Mouse (Mus musculus): ENCODE data around the gene Dmrt2. TPM values are rescaled to one million over a fixed set of nuclear protein-coding genes. Genes with fewer than 3 reads are reported as not detected.

Gene Dmrt2
- polyA plus RNA-seq, 1 experiment = 0.11 TPM

GRCm38 (mm10) chr19:25674744-25675143 is 2.5 kb downstream of the Dmrt2 start:
- Histone ChIP-seq H3K27me3 (replicated peaks) (peaks cover 75% of the 10 kb centered on the region), H3K36me3 (replicated peaks; ENCODE audit: low read length) (no peaks in the 10 kb centered on the region)

GRCm38 (mm10) chr19:25675866-25676440 is 3.7 kb downstream of the Dmrt2 start:
- TF ChIP-seq GATA1 (IDR thresholded peaks at IDR 0.05; ENCODE audit: borderline replicate concordance, low read length) (no peak), FLI1 (IDR thresholded peaks at IDR 0.05; ENCODE audit: low read length) (no peak)
- Histone ChIP-seq H3K27me3 (replicated peaks) (peaks cover 63% of the 10 kb centered on the region), H3K9me3 (peaks cover 16% of the 10 kb centered on the region), H3K36me3 (replicated peaks; ENCODE audit: low read length) (no peaks in the 10 kb centered on the region), H3K4me1 (peaks cover 30% of the 10 kb centered on the region), H3K4me3 (replicated peaks) (no peak overlapping the region)

More at GRCm38 (mm10) chr19:25674744-25675143, 2.5 kb downstream of the Dmrt2 start:
- peaks cover 39% of the 10 kb centered on the region for H3K4me1 ChIP-seq
- peaks cover 18% of the 10 kb centered on the region for H3K9me3 ChIP-seq
- H3K4me3 ChIP-seq (replicated peaks) = no peak overlapping the region
- TF ChIP-seq FLI1 (IDR thresholded peaks at IDR 0.05; ENCODE audit: low read length) (no peak), GATA1 (IDR thresholded peaks at IDR 0.05; ENCODE audit: borderline replicate concordance, low read length) (no peak)

GRCm38 (mm10) chr19:25698850-25699249 is 26.6 kb downstream of the Dmrt2 start:
- no peak overlapping the region for H3K4me3 ChIP-seq (replicated peaks)
- TF ChIP-seq GATA1 (IDR thresholded peaks at IDR 0.05; ENCODE audit: borderline replicate concordance, low read length) (no peak), FLI1 (IDR thresholded peaks at IDR 0.05; ENCODE audit: low read length) (no peak)
- no peaks in the 10 kb centered on the region for H3K27me3 ChIP-seq (replicated peaks)
- H3K36me3 ChIP-seq (replicated peaks; ENCODE audit: low read length) = no peaks in the 10 kb centered on the region
- no peaks in the 10 kb centered on the region; the same call in 1 of the 2 replicates for H3K9me3 ChIP-seq
- H3K4me1 ChIP-seq = no peaks in the 10 kb centered on the region

GRCm38 (mm10) chr19:25713382-25713781 is 41.2 kb downstream of the Dmrt2 start:
- Histone ChIP-seq H3K4me3 (replicated peaks) (no peak overlapping the region), H3K36me3 (replicated peaks; ENCODE audit: low read length) (no peaks in the 10 kb centered on the region), H3K9me3 (no peaks in the 10 kb centered on the region), H3K4me1 (no peaks in the 10 kb centered on the region), H3K27me3 (replicated peaks) (no peaks in the 10 kb centered on the region)
- no peak for TF ChIP-seq FLI1 (IDR thresholded peaks at IDR 0.05; ENCODE audit: low read length)

- Histone ChIP-seq H3K4me1 (no peaks in the 10 kb centered on the region), H3K4me3 (replicated peaks) (no peak overlapping the region), H3K36me3 (replicated peaks; ENCODE audit: low read length) (no peaks in the 10 kb centered on the region), H3K9me3 (no peaks in the 10 kb centered on the region), H3K27me3 (replicated peaks) (no peaks in the 10 kb centered on the region)
- TF ChIP-seq FLI1 (IDR thresholded peaks at IDR 0.05; ENCODE audit: low read length) (no peak), GATA1 (IDR thresholded peaks at IDR 0.05; ENCODE audit: borderline replicate concordance, low read length) (no peak)
Observed at GRCm38 (mm10) chr19:25714927-25715326, 42.7 kb downstream of the Dmrt2 start.

GRCm38 (mm10) chr19:25722616-25723015 is 50.4 kb downstream of the Dmrt2 start:
- peaks cover 8% of the 10 kb centered on the region; the same call in 1 of the 2 replicates for H3K9me3 ChIP-seq
- H3K27me3 ChIP-seq (replicated peaks) = no peaks in the 10 kb centered on the region
- TF ChIP-seq GATA1 (IDR thresholded peaks at IDR 0.05; ENCODE audit: borderline replicate concordance, low read length) = no peak
- no peak for TF ChIP-seq FLI1 (IDR thresholded peaks at IDR 0.05; ENCODE audit: low read length)
- H3K4me3 ChIP-seq (replicated peaks) = no peak overlapping the region
- H3K4me1 ChIP-seq = no peaks in the 10 kb centered on the region
- H3K36me3 ChIP-seq (replicated peaks; ENCODE audit: low read length) = no peaks in the 10 kb centered on the region

Other genes with a start within 250 kb of the Dmrt2 start
- not detected in 2 replicates for gene Dmrt1, start 166.8 kb upstream of the Dmrt2 start, polyA plus RNA-seq (2012; ENCODE audit: insufficient read depth, low replicate concordance)
- not detected in 2 replicates for gene Dmrt3, start 62.1 kb upstream of the Dmrt2 start, polyA plus RNA-seq (2012; ENCODE audit: insufficient read depth, low replicate concordance)

Data from megakaryocyte, embryonic 14.5 days (primary cell).